Mouse (Mus musculus) bone marrow, adult 2 months (tissue): ENCODE data around the gene Gaa.
A peak's percentile ranks its signal among the peaks of the same experiment; 100 is the strongest.

ENCODE experiments used
- CTCF ChIP-seq: fragments of 200-500 bp; IDR thresholded peaks from 2 replicates; pipeline ENCODE4 v1.5.1; 2011; ENCODE audit warnings: low read length, control low read depth; ENCODE audit not compliant: control insufficient read depth, insufficient read depth
- POLR2A ChIP-seq: fragments of 200-500 bp; IDR thresholded peaks from 2 replicates; pipeline ENCODE4 v1.6.1; 2011; ENCODE audit warnings: low read depth, mild to moderate bottlenecking, control low read depth, low read length, borderline replicate concordance; ENCODE audit not compliant: control insufficient read depth

GRCm38 (mm10) chr11:119304904-119305712, 37.4 kb downstream of the Gaa start:
- TF ChIP-seq CTCF (peak; percentile 58), POLR2A (no peak)
